Mouse (Mus musculus): Measurements from ENCODE around the gene Tarbp1.
A peak's percentile ranks its signal among the peaks of the same experiment; 100 is the strongest.

Gene Tarbp1

DNA sequence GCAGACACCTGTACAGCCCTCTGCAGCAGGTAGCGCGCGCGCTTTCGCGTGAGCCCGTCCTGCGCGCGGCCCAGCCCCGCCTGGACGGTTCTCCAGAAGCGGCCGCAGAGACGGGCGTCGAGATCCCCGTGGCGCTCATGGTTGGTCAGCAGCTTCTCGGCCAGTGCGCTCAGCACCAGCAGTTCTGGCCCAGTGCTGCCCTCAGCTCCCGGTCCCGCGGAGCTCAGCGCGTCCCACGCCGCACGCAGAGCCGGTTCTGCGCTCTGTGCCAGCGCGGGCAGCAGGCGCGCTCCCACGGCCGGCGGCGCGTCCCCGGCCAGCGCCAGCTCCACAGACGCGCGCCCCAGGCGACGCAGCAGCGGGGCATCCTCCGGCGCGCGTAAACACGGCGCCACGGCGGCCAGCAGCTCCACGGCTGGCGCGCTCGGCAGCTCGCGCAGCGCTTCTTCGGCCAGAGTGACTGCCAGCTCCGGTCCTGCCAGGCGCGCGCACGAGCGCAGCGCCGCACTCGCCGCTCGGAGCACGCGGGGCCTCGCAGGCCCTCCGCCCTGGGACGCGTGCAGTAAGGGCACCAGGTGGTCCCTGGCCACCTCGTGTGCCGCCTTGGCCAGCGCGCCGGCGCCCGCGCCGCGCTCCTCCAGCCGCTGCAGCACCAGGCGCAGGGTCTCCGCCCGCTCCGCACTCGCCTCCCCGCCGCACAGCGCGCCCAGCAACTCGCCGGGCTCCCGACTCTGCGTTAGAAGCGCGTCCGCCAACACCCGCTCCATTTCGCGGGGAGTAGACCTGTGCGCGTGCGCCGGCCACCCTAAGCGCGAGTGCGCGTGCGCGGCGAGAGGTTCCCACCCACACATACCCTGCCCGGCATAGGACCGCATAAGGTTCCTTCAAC is at the start of gene Tarbp1:
Gene Tarbp1, minus strand, starts transcription at position 767 of the 889 bp plus-strand sequence.
- DNase-seq: peak; percentile 91 to 94

- DNase-seq: no peak
Observed at GRCm38 (mm10) chr8:126524233-126524985, 49.5 kb upstream of the Tarbp1 start.

GRCm38 (mm10) chr8:126523060-126523574 is 48.3 kb upstream of the Tarbp1 start:
- DNase-seq: no peak

- DNase-seq: peak; percentile 40 to 48
Observed at GRCm38 (mm10) chr8:126519447-126519975, 44.6 kb upstream of the Tarbp1 start.

- no peak for DNase-seq
Observed at GRCm38 (mm10) chr8:126516620-126517577, 42.0 kb upstream of the Tarbp1 start.

DNA sequence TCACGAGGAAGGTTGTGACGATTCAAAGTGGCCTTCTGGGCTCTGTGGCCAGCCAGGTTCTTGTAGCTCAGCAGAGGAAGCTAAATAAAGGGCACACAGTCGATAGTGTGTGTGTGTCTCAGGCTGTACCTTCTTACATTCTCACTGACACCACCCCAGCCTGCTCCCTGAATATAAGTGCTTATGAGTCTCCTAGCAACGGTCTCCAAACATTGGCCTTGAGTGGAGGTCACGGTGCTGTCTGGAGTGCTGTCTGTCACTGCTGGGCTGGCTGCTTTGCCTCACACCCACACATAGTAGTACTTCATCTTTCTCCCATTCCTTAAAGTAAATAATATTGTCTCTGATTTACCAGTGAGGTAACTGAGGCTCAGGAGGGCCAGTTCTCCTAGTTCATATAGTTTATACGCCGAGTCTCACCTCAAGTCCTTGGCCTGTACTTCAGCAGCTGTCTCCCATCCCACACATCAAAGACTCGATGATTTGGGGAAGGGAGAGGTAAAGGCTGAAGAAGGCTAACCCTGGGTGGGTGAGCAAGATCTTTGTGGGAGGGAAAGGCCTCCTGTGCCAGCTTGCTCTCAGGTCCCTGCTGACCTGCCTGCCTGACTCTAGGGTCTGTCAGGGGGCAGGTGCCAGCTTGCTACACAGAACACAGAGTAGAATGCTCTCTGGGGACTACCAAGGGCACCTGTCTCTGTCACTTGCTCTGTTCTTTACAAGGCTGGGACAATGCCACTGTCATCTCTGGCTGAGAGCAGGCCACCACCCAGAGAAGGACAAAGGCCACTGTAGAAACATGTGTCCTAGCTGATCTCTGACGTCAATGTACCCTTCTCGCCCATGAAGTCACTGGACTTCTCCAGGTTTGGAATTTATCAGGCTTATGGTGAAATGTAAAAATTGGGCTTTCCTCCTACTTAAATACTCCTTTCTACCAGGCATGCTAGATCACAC is 39.4 kb upstream of the Tarbp1 start:
- no peak for DNase-seq

GRCm38 (mm10) chr8:126510866-126511265 is 36.0 kb upstream of the Tarbp1 start:
- no peak for DNase-seq

GRCm38 (mm10) chr8:126509635-126510034 is 34.8 kb upstream of the Tarbp1 start:
- DNase-seq: no peak

GRCm38 (mm10) chr8:126508871-126509586 is 34.2 kb upstream of the Tarbp1 start:
- DNase-seq: no peak

- DNase-seq: no peak
Observed at GRCm38 (mm10) chr8:126508221-126508620, 33.4 kb upstream of the Tarbp1 start.

GRCm38 (mm10) chr8:126504492-126505182 is 29.8 kb upstream of the Tarbp1 start:
- no peak for DNase-seq

GRCm38 (mm10) chr8:126502722-126503121 is 27.9 kb upstream of the Tarbp1 start:
- peak; percentile 52 to 64 for DNase-seq

DNA sequence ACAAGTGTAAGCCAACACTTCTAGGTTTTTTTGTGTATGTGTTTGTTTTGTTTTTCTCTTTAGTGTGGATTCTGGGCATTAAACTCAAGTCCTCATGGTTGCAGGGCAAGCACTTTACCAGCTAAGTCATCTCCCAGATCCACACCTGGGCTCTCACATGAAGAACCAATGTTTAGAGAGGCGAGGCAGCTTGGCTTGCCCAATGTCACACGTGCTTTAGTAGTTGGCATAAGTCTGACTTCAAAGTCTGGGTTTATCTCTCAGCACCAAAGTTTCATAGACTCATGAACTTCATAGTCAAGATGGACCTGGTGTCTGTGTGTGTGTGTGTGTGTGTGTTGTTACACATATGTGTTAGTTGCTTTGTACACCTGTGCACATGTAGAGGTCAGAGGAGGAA is 24.5 kb upstream of the Tarbp1 start:
- DNase-seq: no peak

GRCm38 (mm10) chr8:126498465-126498864 is 23.6 kb upstream of the Tarbp1 start:
- DNase-seq: no peak

GRCm38 (mm10) chr8:126497541-126498428 is 22.9 kb upstream of the Tarbp1 start:
- peak; percentile 95 to 96 for DNase-seq

- DNase-seq: no peak
Observed at GRCm38 (mm10) chr8:126496915-126497314, 22.1 kb upstream of the Tarbp1 start.

DNA sequence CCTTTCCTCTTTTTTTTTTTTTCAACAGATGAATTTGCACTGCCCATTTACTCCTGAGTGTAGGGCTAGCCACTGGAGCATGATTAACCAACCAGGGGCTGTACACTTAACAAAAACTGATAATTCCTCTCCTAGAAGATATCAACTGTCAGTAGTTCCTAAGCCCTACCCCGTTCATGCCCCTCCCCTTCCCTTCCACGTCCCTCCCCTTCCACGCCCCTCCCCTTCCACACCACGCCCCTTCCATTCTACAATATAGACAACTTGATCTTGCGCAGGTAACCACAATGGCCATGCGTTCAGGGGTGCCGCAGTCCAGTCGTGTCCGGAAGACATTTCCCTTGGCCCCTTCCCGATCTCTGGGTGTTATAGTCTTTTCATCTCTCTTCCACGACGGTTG is 20.6 kb upstream of the Tarbp1 start:
- DNase-seq: no peak

Measured in B cell, adult 2 months (primary cell).